Mouse (Mus musculus): ENCODE measurements around the gene Hnrnpu. TPM values are rescaled to one million over a fixed set of nuclear protein-coding genes. Genes with fewer than 3 reads are reported as not detected.
"Not testable (repeated sequence)": the region's sequence is repeated elsewhere in the genome, so short reads cannot be mapped to it uniquely, and the experiment has no call there.

Gene Hnrnpu
- polyA plus RNA-seq, 1 experiment from 2014 or later = 137 TPM

DNA sequence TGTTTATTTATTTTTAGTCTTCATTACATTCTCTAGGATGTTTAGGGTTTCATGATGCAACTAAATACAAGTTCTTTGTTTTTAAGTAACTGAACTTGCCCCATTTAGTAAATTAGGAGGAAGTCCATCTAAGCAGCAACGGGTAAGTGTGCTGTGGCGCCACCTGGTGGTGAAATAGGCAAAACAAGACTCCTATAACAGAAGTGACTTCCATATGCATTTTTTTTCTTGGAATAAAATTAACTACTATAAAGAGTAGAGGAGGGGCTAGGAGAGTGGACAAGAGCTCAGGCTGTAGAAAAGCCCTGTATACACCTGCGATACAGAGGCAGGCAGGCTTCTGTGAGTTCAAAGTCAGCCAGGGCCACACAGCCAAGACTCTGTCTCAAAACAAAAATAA, 34.2 kb downstream of the Hnrnpu start:
- WGBS = 27% methylated on average over 3 of the region's 3 CpGs
- no peak overlapping the region for H3K4me3 ChIP-seq (ENCODE audit: low read length)
- H3K27ac ChIP-seq (ENCODE audit: low read length) = no peak overlapping the region
- no peaks in the 10 kb centered on the region for H3K36me3 ChIP-seq (ENCODE audit: control insufficient read depth, insufficient read depth, low read length)
- H3K4me1 ChIP-seq (ENCODE audit: control insufficient read depth, insufficient read depth, low read length) = no peaks in the 10 kb centered on the region
- no peaks in the 10 kb centered on the region for H3K27me3 ChIP-seq (replicated peaks; ENCODE audit: control insufficient read depth, insufficient read depth, low read length)
- no peaks in the 10 kb centered on the region for H3K9me3 ChIP-seq (ENCODE audit: control insufficient read depth, low read length)
- peak; percentile 13; the same call in 1 of the 2 replicates for ATAC-seq
- no peak overlapping the region for H3K9ac ChIP-seq (ENCODE audit: low read depth, low read length)
- no peak overlapping the region for H3K4me2 ChIP-seq (ENCODE audit: low read depth, low read length)

DNA sequence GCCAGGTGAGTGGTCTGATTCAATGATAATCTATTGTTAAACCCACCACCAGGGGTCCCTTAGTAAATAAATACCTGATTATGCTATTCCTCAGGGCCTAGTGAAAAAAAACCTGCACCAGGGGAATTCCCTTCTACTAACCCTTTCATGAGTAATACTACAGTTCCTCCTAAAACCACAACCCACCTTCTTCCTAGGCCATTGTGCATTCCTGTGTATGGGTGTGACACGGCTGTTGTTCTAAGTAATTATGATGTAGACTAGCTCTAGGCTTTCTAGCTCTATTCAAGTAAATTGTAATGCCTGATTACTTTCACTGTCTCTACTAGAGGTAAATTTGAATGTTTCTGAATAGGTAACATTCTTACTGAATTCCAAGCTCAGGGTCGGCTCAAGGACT, 36.3 kb downstream of the Hnrnpu start:
- H3K9ac ChIP-seq (ENCODE audit: low read depth, low read length); H3K4me2 ChIP-seq (ENCODE audit: low read depth, low read length); ATAC-seq; H3K4me1 ChIP-seq (ENCODE audit: control insufficient read depth, insufficient read depth, low read length); H3K27ac ChIP-seq (ENCODE audit: low read length); H3K4me3 ChIP-seq (ENCODE audit: low read length); H3K9me3 ChIP-seq (ENCODE audit: control insufficient read depth, low read length); H3K27me3 ChIP-seq (replicated peaks; ENCODE audit: control insufficient read depth, insufficient read depth, low read length); H3K36me3 ChIP-seq (ENCODE audit: control insufficient read depth, insufficient read depth, low read length): not testable (repeated sequence)
- WGBS = 89% methylated on average over 2 of the region's 2 CpGs

DNA sequence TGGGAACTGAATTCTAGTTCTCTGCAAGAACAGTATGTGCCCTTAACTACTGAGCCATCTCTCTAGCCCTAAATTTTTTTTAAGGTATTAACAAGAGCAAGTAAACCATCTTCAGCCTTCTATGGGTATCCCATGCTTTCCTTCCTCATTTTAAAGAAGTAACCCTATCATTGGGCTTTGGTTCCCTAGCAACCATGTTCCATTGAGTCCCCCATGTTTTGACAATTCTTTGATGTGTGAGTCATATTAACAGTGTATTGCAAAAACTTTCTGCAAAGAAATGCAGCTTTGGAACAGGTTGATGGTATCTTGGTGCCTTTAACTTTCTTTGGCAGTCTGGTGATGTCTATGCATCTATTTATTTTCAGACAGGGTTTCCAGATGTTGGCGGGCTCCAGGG, 43.5 kb downstream of the Hnrnpu start:
- WGBS = 97% methylated on average over 1 of the region's 1 CpGs
- Histone ChIP-seq H3K36me3 (ENCODE audit: control insufficient read depth, insufficient read depth, low read length) (no peaks in the 10 kb centered on the region), H3K4me2 (ENCODE audit: low read depth, low read length) (no peak overlapping the region), H3K4me3 (ENCODE audit: low read length) (no peak overlapping the region), H3K9me3 (ENCODE audit: control insufficient read depth, low read length) (no peaks in the 10 kb centered on the region), H3K4me1 (ENCODE audit: control insufficient read depth, insufficient read depth, low read length) (no peaks in the 10 kb centered on the region), H3K27ac (ENCODE audit: low read length) (no peak overlapping the region), H3K9ac (ENCODE audit: low read depth, low read length) (no peak overlapping the region), H3K27me3 (replicated peaks; ENCODE audit: control insufficient read depth, insufficient read depth, low read length) (no peaks in the 10 kb centered on the region)
- ATAC-seq = no peak

DNA sequence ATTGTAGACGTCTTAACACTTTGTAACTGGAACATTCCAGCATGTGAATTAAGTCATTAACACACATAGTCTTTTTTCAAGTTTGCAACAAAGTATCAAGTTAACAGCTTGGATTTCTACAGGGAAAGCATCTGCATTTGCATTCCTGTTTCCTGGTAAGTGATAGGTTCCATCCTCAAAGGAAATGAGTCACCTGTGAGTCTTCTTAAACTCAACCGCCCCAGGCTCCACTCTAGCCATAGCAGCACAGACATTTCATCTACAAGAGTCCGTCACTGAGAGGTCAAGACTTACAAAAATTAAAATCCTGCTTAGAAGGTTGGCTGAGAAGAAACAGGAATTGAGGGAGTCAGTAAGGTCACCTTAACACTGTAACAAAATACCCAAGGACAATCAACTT, 45.9 kb downstream of the Hnrnpu start:
- no peaks in the 10 kb centered on the region for H3K27me3 ChIP-seq (replicated peaks; ENCODE audit: control insufficient read depth, insufficient read depth, low read length)
- no peak overlapping the region for H3K27ac ChIP-seq (ENCODE audit: low read length)
- H3K9ac ChIP-seq (ENCODE audit: low read depth, low read length) = no peak overlapping the region
- no peaks in the 10 kb centered on the region for H3K4me1 ChIP-seq (ENCODE audit: control insufficient read depth, insufficient read depth, low read length)
- no peak overlapping the region for H3K4me2 ChIP-seq (ENCODE audit: low read depth, low read length)
- H3K9me3 ChIP-seq (ENCODE audit: control insufficient read depth, low read length) = no peaks in the 10 kb centered on the region
- no peak for ATAC-seq
- H3K4me3 ChIP-seq (ENCODE audit: low read length) = no peak overlapping the region
- H3K36me3 ChIP-seq (ENCODE audit: control insufficient read depth, insufficient read depth, low read length) = no peaks in the 10 kb centered on the region
- WGBS = 77% methylated on average over 3 of the region's 3 CpGs

DNA sequence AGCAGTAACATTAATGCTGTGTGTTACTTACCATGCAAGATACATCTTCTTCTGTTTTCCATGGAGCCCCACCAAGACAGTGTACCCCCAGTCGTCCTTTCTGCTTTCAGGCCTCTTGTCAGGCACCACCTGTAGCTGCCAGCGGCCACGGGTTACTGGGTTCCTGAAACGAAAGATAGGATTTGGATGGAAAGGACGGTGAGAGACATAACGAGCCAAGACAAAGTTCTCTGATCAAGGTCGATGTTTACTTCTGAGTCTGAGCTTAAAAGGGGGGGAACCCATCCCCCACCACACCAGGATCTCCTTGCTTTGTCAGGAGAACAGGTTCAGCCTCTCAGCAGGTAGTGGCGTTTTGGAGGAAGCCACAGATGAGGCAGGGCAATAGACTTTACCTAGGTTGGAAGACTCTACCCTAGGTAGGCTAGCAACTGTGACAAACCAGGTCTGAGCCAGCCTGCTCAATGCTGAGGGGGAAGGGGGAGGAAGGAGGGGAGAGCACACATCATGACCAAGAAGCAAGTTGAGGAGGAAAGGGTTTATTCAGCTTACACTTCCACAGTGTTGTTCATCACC, 49.9 kb downstream of the Hnrnpu start:
- H3K9ac ChIP-seq (ENCODE audit: low read depth, low read length) = no peak overlapping the region
- no peaks in the 10 kb centered on the region for H3K9me3 ChIP-seq (ENCODE audit: control insufficient read depth, low read length)
- H3K4me3 ChIP-seq (ENCODE audit: low read length) = no peak overlapping the region
- H3K4me2 ChIP-seq (ENCODE audit: low read depth, low read length) = no peak overlapping the region
- no peak for ATAC-seq
- H3K4me1 ChIP-seq (ENCODE audit: control insufficient read depth, insufficient read depth, low read length) = no peaks in the 10 kb centered on the region
- H3K27ac ChIP-seq (ENCODE audit: low read length) = no peak overlapping the region
- no peaks in the 10 kb centered on the region for H3K36me3 ChIP-seq (ENCODE audit: control insufficient read depth, insufficient read depth, low read length)
- 60% methylated on average over 8 of the region's 8 CpGs for WGBS
- no peaks in the 10 kb centered on the region for H3K27me3 ChIP-seq (replicated peaks; ENCODE audit: control insufficient read depth, insufficient read depth, low read length)

DNA sequence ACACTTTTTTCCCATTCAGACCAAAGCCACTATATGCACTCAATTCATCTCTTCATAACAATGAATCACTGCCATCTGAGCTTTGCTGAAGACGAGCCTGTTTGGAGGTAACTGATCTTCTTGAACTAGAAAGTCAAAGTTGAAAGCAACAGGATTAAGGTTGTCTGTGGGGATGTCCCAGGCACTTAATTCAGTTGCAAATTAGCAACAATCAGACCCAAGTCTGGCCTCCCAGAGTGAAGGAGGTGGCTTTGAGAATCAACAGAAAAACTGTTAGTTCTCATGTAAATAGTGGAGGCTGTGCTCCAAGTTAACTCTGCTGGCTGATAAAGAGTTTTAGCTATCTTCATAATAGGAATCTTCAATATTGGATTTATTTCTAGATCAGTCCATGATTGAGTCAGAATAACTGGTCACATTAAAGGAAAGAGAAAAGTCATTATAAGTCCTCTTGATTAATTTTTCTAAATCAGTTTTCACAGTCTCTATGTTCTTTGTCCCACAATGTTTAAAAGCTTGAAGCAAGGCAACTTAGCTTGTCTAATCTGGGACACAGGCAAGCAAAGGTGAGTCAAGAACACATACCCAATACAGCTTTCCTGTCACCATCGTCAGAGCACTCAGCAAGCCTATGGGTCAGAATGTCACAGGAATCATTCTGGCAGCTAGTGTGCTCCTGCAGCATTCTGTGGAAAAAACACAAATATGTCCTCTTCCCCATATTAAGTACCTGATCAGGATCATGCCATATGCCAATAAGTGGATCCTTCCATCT, 53.5 kb downstream of the Hnrnpu start:
- no peaks in the 10 kb centered on the region for H3K36me3 ChIP-seq (ENCODE audit: control insufficient read depth, insufficient read depth, low read length)
- no peaks in the 10 kb centered on the region for H3K4me1 ChIP-seq (ENCODE audit: control insufficient read depth, insufficient read depth, low read length)
- H3K4me2 ChIP-seq (ENCODE audit: low read depth, low read length) = no peak overlapping the region
- no peaks in the 10 kb centered on the region for H3K27me3 ChIP-seq (replicated peaks; ENCODE audit: control insufficient read depth, insufficient read depth, low read length)
- no peak overlapping the region for H3K4me3 ChIP-seq (ENCODE audit: low read length)
- WGBS = 76% methylated on average over 2 of the region's 2 CpGs
- H3K9me3 ChIP-seq (ENCODE audit: control insufficient read depth, low read length) = no peaks in the 10 kb centered on the region
- H3K9ac ChIP-seq (ENCODE audit: low read depth, low read length) = no peak overlapping the region
- ATAC-seq = no peak
- H3K27ac ChIP-seq (ENCODE audit: low read length) = no peak overlapping the region

DNA sequence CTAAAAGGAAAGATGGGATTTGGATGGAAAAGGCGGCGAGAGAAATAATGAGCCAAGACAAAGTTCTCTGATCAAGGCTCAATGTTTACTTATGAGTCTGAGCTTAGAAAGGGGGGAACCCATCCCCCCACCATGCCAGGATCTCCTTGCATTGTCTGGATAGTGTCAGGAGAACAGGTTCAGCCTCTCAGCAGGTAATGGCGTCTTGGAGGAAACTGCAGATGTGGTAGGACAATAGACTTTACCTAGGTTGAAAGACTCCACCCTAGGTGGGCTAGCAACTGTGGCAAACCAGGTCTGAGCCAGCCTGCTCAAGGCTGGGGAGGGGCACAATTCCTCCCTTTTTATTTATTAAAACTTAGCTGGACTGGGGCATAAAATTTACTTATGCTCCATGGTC, 54.3 kb downstream of the Hnrnpu start:
- H3K4me1 ChIP-seq (ENCODE audit: control insufficient read depth, insufficient read depth, low read length); H3K4me3 ChIP-seq (ENCODE audit: low read length); H3K4me2 ChIP-seq (ENCODE audit: low read depth, low read length); H3K9me3 ChIP-seq (ENCODE audit: control insufficient read depth, low read length); ATAC-seq; H3K27me3 ChIP-seq (replicated peaks; ENCODE audit: control insufficient read depth, insufficient read depth, low read length); H3K27ac ChIP-seq (ENCODE audit: low read length); H3K36me3 ChIP-seq (ENCODE audit: control insufficient read depth, insufficient read depth, low read length); H3K9ac ChIP-seq (ENCODE audit: low read depth, low read length): not testable (repeated sequence)
- WGBS = 89% methylated on average over 3 of the region's 3 CpGs

DNA sequence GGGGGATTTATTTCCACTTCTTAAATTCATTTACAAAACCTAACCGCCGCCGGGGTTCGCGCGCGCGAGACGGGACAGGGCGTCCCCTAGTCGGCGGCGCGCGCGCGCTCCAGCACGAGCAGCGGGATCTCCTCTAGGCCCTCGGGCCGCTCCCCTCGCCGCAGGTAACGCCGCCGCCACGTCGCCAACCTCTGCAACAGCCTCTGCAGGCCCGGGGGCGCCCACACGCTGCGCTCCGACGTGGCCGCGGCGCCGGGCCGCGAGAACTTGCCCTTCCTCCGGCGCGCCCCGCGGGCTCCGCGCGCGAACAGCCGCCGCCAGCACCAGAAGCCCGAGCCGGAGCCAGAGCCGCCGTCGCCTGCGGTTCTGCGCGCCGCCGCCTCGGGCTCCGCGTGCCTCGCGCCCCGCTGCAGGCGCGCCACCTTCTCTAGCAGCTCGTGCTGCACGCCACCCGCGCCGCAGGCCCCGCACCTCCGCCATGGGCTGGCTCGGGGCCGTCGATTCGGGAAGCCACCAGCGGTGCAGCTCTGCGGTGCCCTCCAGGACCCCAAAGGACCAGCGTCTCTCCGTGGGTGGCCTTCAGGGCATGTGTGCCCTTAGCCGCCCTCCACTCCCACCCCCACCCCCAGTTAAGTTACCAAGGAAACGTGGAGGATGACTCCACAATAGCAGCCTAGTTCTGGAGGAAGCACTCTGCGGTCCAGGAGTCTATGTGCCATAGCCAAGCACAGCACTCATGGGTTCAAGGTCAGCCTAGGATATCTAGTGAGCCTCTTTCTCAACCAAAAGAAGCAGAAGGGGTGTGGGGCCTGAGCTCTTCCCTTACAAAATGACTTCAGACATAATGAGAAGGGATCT, 61.3 kb downstream of the Hnrnpu start:
- Histone ChIP-seq H3K27ac (ENCODE audit: low read length) (peak overlapping the region; percentile 45), H3K4me1 (ENCODE audit: control insufficient read depth, insufficient read depth, low read length) (peaks cover 3% of the 10 kb centered on the region; the same call in 1 of the 2 replicates), H3K36me3 (ENCODE audit: control insufficient read depth, insufficient read depth, low read length) (no peaks in the 10 kb centered on the region), H3K9me3 (ENCODE audit: control insufficient read depth, low read length) (no peaks in the 10 kb centered on the region), H3K27me3 (replicated peaks; ENCODE audit: control insufficient read depth, insufficient read depth, low read length) (no peaks in the 10 kb centered on the region), H3K4me3 (ENCODE audit: low read length) (peak overlapping the region; percentile 70), H3K4me2 (ENCODE audit: low read depth, low read length) (peak overlapping the region; percentile 92), H3K9ac (ENCODE audit: low read depth, low read length) (peak overlapping the region; percentile 83)
- WGBS = under 1% methylated on average over 83 of the region's 87 CpGs
- ATAC-seq = peak; percentile 91

DNA sequence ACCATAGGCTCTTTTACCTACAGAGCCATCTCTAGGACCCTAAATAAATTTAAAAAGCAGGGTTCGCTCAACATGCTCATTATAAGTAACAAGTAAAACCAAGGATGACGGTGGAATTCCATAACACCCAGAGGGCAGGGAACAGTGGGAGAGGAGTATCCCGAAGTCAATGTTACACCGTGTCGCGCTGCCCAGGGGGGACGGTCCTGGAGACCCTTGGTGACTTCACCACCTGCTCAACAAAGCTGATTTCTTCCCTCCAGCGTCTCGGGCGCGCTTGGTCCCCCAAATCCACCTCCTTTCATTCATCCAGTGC, 61.9 kb downstream of the Hnrnpu start:
- peak overlapping the region; percentile 83 for H3K9ac ChIP-seq (ENCODE audit: low read depth, low read length)
- no peaks in the 10 kb centered on the region for H3K27me3 ChIP-seq (replicated peaks; ENCODE audit: control insufficient read depth, insufficient read depth, low read length)
- peak overlapping the region; percentile 70 for H3K4me3 ChIP-seq (ENCODE audit: low read length)
- H3K36me3 ChIP-seq (ENCODE audit: control insufficient read depth, insufficient read depth, low read length) = no peaks in the 10 kb centered on the region
- ATAC-seq = peak; percentile 54
- WGBS = 6% methylated on average over 11 of the region's 11 CpGs
- H3K4me1 ChIP-seq (ENCODE audit: control insufficient read depth, insufficient read depth, low read length) = peaks cover 3% of the 10 kb centered on the region; the same call in 1 of the 2 replicates
- no peak overlapping the region for H3K27ac ChIP-seq (ENCODE audit: low read length)
- peak overlapping the region; percentile 92 for H3K4me2 ChIP-seq (ENCODE audit: low read depth, low read length)
- no peaks in the 10 kb centered on the region for H3K9me3 ChIP-seq (ENCODE audit: control insufficient read depth, low read length)
